Mouse (Mus musculus) lung, adult 2 months (tissue): Measurements from ENCODE around the gene Tgfbr3l. TPM values are rescaled to one million over a fixed set of nuclear protein-coding genes. Genes with fewer than 3 reads are reported as not detected.

ENCODE experiments used
- DNase-seq: peaks from one replicate; pipeline ENCODE4 v3.0.0; 2022
- H3K4me1 ChIP-seq: fragments of 200-500 bp; 2 replicates; pipeline ENCODE4 v1.6.1; 2011; ENCODE audit warnings: low read length; ENCODE audit not compliant: control insufficient read depth, insufficient read depth
- H3K4me3 ChIP-seq: fragments of 200-500 bp; replicated peaks from 2 replicates; pipeline ENCODE3; 2011; ENCODE audit warnings: low read depth, mild to moderate bottlenecking, control low read depth, low read length; ENCODE audit errors: extremely low read depth
- CTCF ChIP-seq: fragments of 200-500 bp; IDR thresholded peaks from 2 replicates; pipeline ENCODE4 v1.5.1; 2011; ENCODE audit warnings: mild to moderate bottlenecking, low read length, control low read depth; ENCODE audit not compliant: insufficient read depth
- POLR2A ChIP-seq: fragments of 200-500 bp; IDR thresholded peaks from 2 replicates; pipeline ENCODE4 v1.6.1; 2011; ENCODE audit warnings: low read depth, mild to moderate bottlenecking, control low read depth, low read length, borderline replicate concordance; ENCODE audit errors: extremely low read depth
- WGBS: fragments of 180-500 bp; shearing (Covaris S2); methylation state at CpG from one replicate; pipeline ENCODE4 v1.1.7; 2018; 5-methylcytosine and 5-hydroxymethylcytosine counted together
- polyA plus RNA-seq: library from polyadenylated mRNA; depleted of rRNA; stranded (reverse); fragments of >200 nt; gene quantifications from 2 replicates; pipeline ENCODE4 v1.2.3, GENCODE M21; 2012

The Tgfbr3l gene
- polyA plus RNA-seq, 1 experiment, result 56.3 TPM

- Histone ChIP-seq H3K4me3 (no peak overlapping the region), H3K4me1 (no peaks in the 10 kb centered on the region)
- DNase-seq, result peak; percentile 53
- 50% methylated on average over 10 of the region's 10 CpGs for WGBS
- no peak for TF ChIP-seq POLR2A
- TF ChIP-seq CTCF, result no peak
Observed at GRCm38 (mm10) chr8:4230612-4231351, 17.2 kb upstream of the Tgfbr3l start.

GRCm38 (mm10) chr8:4237814-4238433 lies 10.1 kb upstream of the Tgfbr3l start:
- DNase-seq, result no peak
- Histone ChIP-seq H3K4me1 (peaks cover 5% of the 10 kb centered on the region; the same call in 1 of the 2 replicates), H3K4me3 (peak overlapping the region; percentile 95)
- TF ChIP-seq POLR2A, result peak; percentile 47; the same call in 1 of the 2 replicates
- TF ChIP-seq CTCF, result no peak
- 12% methylated on average over 15 of the region's 15 CpGs for WGBS

GRCm38 (mm10) chr8:4238434-4239192 lies 9.4 kb upstream of the Tgfbr3l start, which contains the start of the genes Map2k7 and Gm49320:
TSS of gene Map2k7 (plus strand) at chr8:4238740.
TSS of gene Gm49320 (plus strand) at chr8:4238865.
- TF ChIP-seq POLR2A (peak; percentile 67; the same call in 1 of the 2 replicates), CTCF (peak; percentile 36)
- WGBS, result under 1% methylated on average over 71 of the region's 71 CpGs
- H3K4me3 ChIP-seq, result peak within 1 kb of the TSS; percentile 95
- H3K4me1 ChIP-seq, result peaks cover 5% of the 10 kb centered on the region; the same call in 1 of the 2 replicates
- DNase-seq, result peak; percentile 99

- DNase-seq, result no peak
Observed at GRCm38 (mm10) chr8:4239193-4239890, 8.7 kb upstream of the Tgfbr3l start.

GRCm38 (mm10) chr8:4245061-4245460 lies 3.0 kb upstream of the Tgfbr3l start:
- Histone ChIP-seq H3K4me3 (no peak overlapping the region), H3K4me1 (no peaks in the 10 kb centered on the region)
- DNase-seq, result no peak
- no peak for TF ChIP-seq CTCF
- TF ChIP-seq POLR2A, result no peak
- 96% methylated on average over 5 of the region's 5 CpGs for WGBS

More at GRCm38 (mm10) chr8:4239193-4239890, 8.7 kb upstream of the Tgfbr3l start:
- Histone ChIP-seq H3K4me3 (peak overlapping the region; percentile 95), H3K4me1 (peaks cover 5% of the 10 kb centered on the region; the same call in 1 of the 2 replicates)
- TF ChIP-seq CTCF, result no peak
- TF ChIP-seq POLR2A, result no peak
- WGBS, result 7% methylated on average over 19 of the region's 19 CpGs

GRCm38 (mm10) chr8:4245737-4246136 lies 2.3 kb upstream of the Tgfbr3l start:
- Histone ChIP-seq H3K4me1 (no peaks in the 10 kb centered on the region), H3K4me3 (no peak overlapping the region)
- WGBS, result 86% methylated on average over 13 of the region's 13 CpGs
- no peak for DNase-seq
- TF ChIP-seq POLR2A (no peak), CTCF (no peak)

GRCm38 (mm10) chr8:4247241-4247640 lies 773 bp upstream of the Tgfbr3l start:
- 82% methylated on average over 8 of the region's 8 CpGs for WGBS
- Histone ChIP-seq H3K4me3 (no peak overlapping the region), H3K4me1 (no peaks in the 10 kb centered on the region)
- TF ChIP-seq CTCF, result no peak
- no peak for TF ChIP-seq POLR2A
- no peak for DNase-seq

- no peak for TF ChIP-seq POLR2A
- no peak for TF ChIP-seq CTCF
- DNase-seq, result no peak
- H3K4me1 ChIP-seq, result peaks cover 7% of the 10 kb centered on the region
- WGBS, result 31% methylated on average over 29 of the region's 29 CpGs
- H3K4me3 ChIP-seq, result no peak overlapping the region
Observed at GRCm38 (mm10) chr8:4249213-4249612, 1.2 kb downstream of the Tgfbr3l start.

- peak; percentile 81 for DNase-seq
- Histone ChIP-seq H3K4me3 (no peak overlapping the region), H3K4me1 (peaks cover 7% of the 10 kb centered on the region)
- 46% methylated on average over 26 of the region's 26 CpGs for WGBS
- TF ChIP-seq CTCF (peak; percentile 78), POLR2A (no peak)
Observed at GRCm38 (mm10) chr8:4250306-4250970, 2.4 kb downstream of the Tgfbr3l start.
